Mouse (Mus musculus): ENCODE data around the gene Canx. TPM values are rescaled to one million over a fixed set of nuclear protein-coding genes. Genes with fewer than 3 reads are reported as not detected.
A peak's percentile ranks its signal among the peaks of the same experiment; 100 is the strongest.
"Not testable (repeated sequence)": the region's sequence is repeated elsewhere in the genome, so short reads cannot be mapped to it uniquely, and the experiment has no call there.

Canx gene
- polyA plus RNA-seq (2016; fragmentation: Nextera tagmentation; extraction: Ambion mirVana), result 324 and 343 TPM in 2 replicates

- Histone ChIP-seq H3K36me3 (peaks cover 33% of the 10 kb centered on the region), H3K27me3 (ENCODE audit: low read depth, poor library complexity, severe bottlenecking) (no peaks in the 10 kb centered on the region), H3K27ac (replicated peaks) (peak within 1 kb of the TSS; percentile 99), H3K4me3 (peak within 1 kb of the TSS; percentile 96), H3K9me3 (replicated peaks) (no peaks in the 10 kb centered on the region), H3K4me1 (peaks cover 42% of the 10 kb centered on the region)
- DNase-seq (ENCODE audit: low spot score), result peak; percentile 99
- WGBS, result under 1% methylated on average over 64 of the region's 64 CpGs
Measured at GRCm38 (mm10) chr11:50325496-50326301, at the start of gene Canx. Gene Canx (minus strand): TSS chr11:50325673.

GRCm38 (mm10) chr11:50374286-50375015 lies 49.0 kb upstream of the Canx start:
- 80% methylated on average over 13 of the region's 13 CpGs for WGBS
- H3K4me1 ChIP-seq, result peaks cover 56% of the 10 kb centered on the region
- H3K4me3 ChIP-seq, result no peak overlapping the region
- H3K36me3 ChIP-seq, result peaks cover 10% of the 10 kb centered on the region
- H3K27me3 ChIP-seq (ENCODE audit: low read depth, poor library complexity, severe bottlenecking), result peaks cover 43% of the 10 kb centered on the region
- no peaks in the 10 kb centered on the region for H3K9me3 ChIP-seq (replicated peaks)
- DNase-seq (ENCODE audit: low spot score), result no peak
- no peak overlapping the region for H3K27ac ChIP-seq (replicated peaks)

- 93% methylated on average over 1 of the region's 1 CpGs for WGBS
- DNase-seq (ENCODE audit: low spot score), result no peak
- H3K36me3 ChIP-seq, result peaks cover 1% of the 10 kb centered on the region
- no peak overlapping the region for H3K4me3 ChIP-seq
- H3K27me3 ChIP-seq (ENCODE audit: low read depth, poor library complexity, severe bottlenecking), result peaks cover 43% of the 10 kb centered on the region
- peaks cover 52% of the 10 kb centered on the region for H3K4me1 ChIP-seq
- H3K9me3 ChIP-seq (replicated peaks), result no peaks in the 10 kb centered on the region
- no peak overlapping the region for H3K27ac ChIP-seq (replicated peaks)
Measured at GRCm38 (mm10) chr11:50373621-50374020, 48.1 kb upstream of the Canx start.

- no peak overlapping the region for H3K27ac ChIP-seq (replicated peaks)
- H3K4me3 ChIP-seq, result no peak overlapping the region
- no peaks in the 10 kb centered on the region for H3K9me3 ChIP-seq (replicated peaks)
- H3K4me1 ChIP-seq, result peaks cover 52% of the 10 kb centered on the region
- H3K27me3 ChIP-seq (ENCODE audit: low read depth, poor library complexity, severe bottlenecking), result peaks cover 43% of the 10 kb centered on the region
- no peak for DNase-seq (ENCODE audit: low spot score)
- no peaks in the 10 kb centered on the region for H3K36me3 ChIP-seq
Measured at GRCm38 (mm10) chr11:50373086-50373485, 47.6 kb upstream of the Canx start.

- peak overlapping the region; percentile 82; the same call in 1 of the 2 replicates for H3K27ac ChIP-seq (replicated peaks)
- 96% methylated on average over 1 of the region's 1 CpGs for WGBS
- no peak for DNase-seq (ENCODE audit: low spot score)
Measured at GRCm38 (mm10) chr11:50371911-50372310, 46.4 kb upstream of the Canx start.

GRCm38 (mm10) chr11:50371399-50371841 lies 45.9 kb upstream of the Canx start:
- H3K36me3 ChIP-seq, result no peaks in the 10 kb centered on the region
- peak; percentile 78 for DNase-seq (ENCODE audit: low spot score)
- H3K9me3 ChIP-seq (replicated peaks), result no peaks in the 10 kb centered on the region
- peak overlapping the region; percentile 49 for H3K4me3 ChIP-seq
- H3K4me1 ChIP-seq, result peaks cover 45% of the 10 kb centered on the region
- peak overlapping the region; percentile 82 for H3K27ac ChIP-seq (replicated peaks)
- peaks cover 57% of the 10 kb centered on the region for H3K27me3 ChIP-seq (ENCODE audit: low read depth, poor library complexity, severe bottlenecking)
- 3% methylated on average over 18 of the region's 18 CpGs for WGBS

More at GRCm38 (mm10) chr11:50371911-50372310, 46.4 kb upstream of the Canx start:
- peaks cover 52% of the 10 kb centered on the region for H3K27me3 ChIP-seq (ENCODE audit: low read depth, poor library complexity, severe bottlenecking)
- H3K4me3 ChIP-seq, result peak overlapping the region; percentile 49
- H3K9me3 ChIP-seq (replicated peaks), result no peaks in the 10 kb centered on the region
- H3K36me3 ChIP-seq, result no peaks in the 10 kb centered on the region
- H3K4me1 ChIP-seq, result peaks cover 50% of the 10 kb centered on the region

GRCm38 (mm10) chr11:50370969-50371368 lies 45.5 kb upstream of the Canx start:
- Histone ChIP-seq H3K36me3 (no peaks in the 10 kb centered on the region), H3K27me3 (ENCODE audit: low read depth, poor library complexity, severe bottlenecking) (peaks cover 55% of the 10 kb centered on the region), H3K4me1 (peaks cover 40% of the 10 kb centered on the region), H3K9me3 (replicated peaks) (no peaks in the 10 kb centered on the region), H3K4me3 (peak overlapping the region; percentile 49), H3K27ac (replicated peaks) (peak overlapping the region; percentile 82)
- no peak for DNase-seq (ENCODE audit: low spot score)
- 63% methylated on average over 4 of the region's 4 CpGs for WGBS

GRCm38 (mm10) chr11:50369360-50369911 lies 44.0 kb upstream of the Canx start:
- Histone ChIP-seq H3K9me3 (replicated peaks) (no peaks in the 10 kb centered on the region), H3K4me3 (no peak overlapping the region), H3K27me3 (ENCODE audit: low read depth, poor library complexity, severe bottlenecking) (peaks cover 44% of the 10 kb centered on the region), H3K4me1 (peaks cover 25% of the 10 kb centered on the region), H3K27ac (replicated peaks) (no peak overlapping the region), H3K36me3 (no peaks in the 10 kb centered on the region)
- no peak for DNase-seq (ENCODE audit: low spot score)
- WGBS, result 93% methylated on average over 5 of the region's 5 CpGs

GRCm38 (mm10) chr11:50367531-50367930 lies 42.1 kb upstream of the Canx start:
- no peak overlapping the region for H3K4me3 ChIP-seq
- H3K36me3 ChIP-seq, result no peaks in the 10 kb centered on the region
- peaks cover 22% of the 10 kb centered on the region for H3K4me1 ChIP-seq
- 94% methylated on average over 9 of the region's 9 CpGs for WGBS
- no peaks in the 10 kb centered on the region for H3K9me3 ChIP-seq (replicated peaks)
- H3K27ac ChIP-seq (replicated peaks), result no peak overlapping the region
- no peak for DNase-seq (ENCODE audit: low spot score)
- peaks cover 27% of the 10 kb centered on the region for H3K27me3 ChIP-seq (ENCODE audit: low read depth, poor library complexity, severe bottlenecking)

- Histone ChIP-seq H3K9me3 (replicated peaks) (no peaks in the 10 kb centered on the region), H3K4me1 (peaks cover 7% of the 10 kb centered on the region), H3K36me3 (no peaks in the 10 kb centered on the region), H3K27ac (replicated peaks) (no peak overlapping the region), H3K4me3 (no peak overlapping the region), H3K27me3 (ENCODE audit: low read depth, poor library complexity, severe bottlenecking) (peaks cover 33% of the 10 kb centered on the region)
- DNase-seq (ENCODE audit: low spot score), result no peak
Measured at GRCm38 (mm10) chr11:50365322-50365721, 39.8 kb upstream of the Canx start.

- H3K36me3 ChIP-seq, result no peaks in the 10 kb centered on the region
- 15% methylated on average over 4 of the region's 4 CpGs for WGBS
- peaks cover 40% of the 10 kb centered on the region for H3K27me3 ChIP-seq (ENCODE audit: low read depth, poor library complexity, severe bottlenecking)
- H3K4me3 ChIP-seq, result no peak overlapping the region
- H3K4me1 ChIP-seq, result peaks cover 7% of the 10 kb centered on the region
- H3K27ac ChIP-seq (replicated peaks), result no peak overlapping the region
- H3K9me3 ChIP-seq (replicated peaks), result no peaks in the 10 kb centered on the region
- DNase-seq (ENCODE audit: low spot score), result peak; percentile 65
Measured at GRCm38 (mm10) chr11:50364548-50364947, 39.1 kb upstream of the Canx start.

- not testable (repeated sequence) for DNase-seq (ENCODE audit: low spot score); H3K27ac ChIP-seq (replicated peaks); H3K4me3 ChIP-seq; H3K9me3 ChIP-seq (replicated peaks); H3K36me3 ChIP-seq
- Histone ChIP-seq H3K4me1 (peaks cover 11% of the 10 kb centered on the region), H3K27me3 (ENCODE audit: low read depth, poor library complexity, severe bottlenecking) (peaks cover 50% of the 10 kb centered on the region)
- WGBS, result 68% methylated on average over 1 of the region's 1 CpGs
Measured at GRCm38 (mm10) chr11:50361282-50361681, 35.8 kb upstream of the Canx start.

Data from midbrain, embryonic 10.5 days (tissue).